Mouse (Mus musculus) left cerebral cortex, adult 18-20 months (tissue): Measurements from ENCODE around the gene Pacsin1. TPM values are rescaled to one million over a fixed set of nuclear protein-coding genes. Genes with fewer than 3 reads are reported as not detected.
A peak's percentile ranks its signal among the peaks of the same experiment; 100 is the strongest.

ENCODE experiments used
- DNase-seq, 2 experiments: peaks; one replicate each; pipeline ENCODE4 v3.0.0; 2021 to 2022; ENCODE audit warnings: low spot score in 2 of 2, mixed read lengths in 1 of 2
- long read RNA-seq, 2 experiments: library from polyadenylated mRNA; stranded (forward); transcript quantifications; one replicate each; pipeline ENCODE4 v2.0.0; 2021
- total RNA-seq, 2 experiments: library from RNA; stranded (reverse); gene quantifications; 2 replicates each; pipeline ENCODE4 v1.2.3; 2021

Pacsin1 gene
- 100 to 1,000 TPM; 429 to 433 TPM for total RNA-seq
- long read RNA-seq, experiment 1, full-length matches to known transcripts: 257 of 377 reads
- long read RNA-seq, experiment 1, partial matches to known transcripts: 101 of 377 reads
- long read RNA-seq, experiment 1, other reads (novel, unspliced or antisense): 19 of 377 reads
- long read RNA-seq, experiment 2, full-length matches to known transcripts: 185 of 274 reads
- long read RNA-seq, experiment 2, partial matches to known transcripts: 22 of 274 reads
- long read RNA-seq, experiment 2, other reads (novel, unspliced or antisense): 67 of 274 reads

GRCm38 (mm10) chr17:27655089-27656010, at the start of gene Pacsin1:
Pacsin1 (plus strand) TSS chr17:27655509.
- DNase-seq: peak; percentile 78 to 87

GRCm38 (mm10) chr17:27609576-27609975, 45.7 kb upstream of the Pacsin1 start:
- DNase-seq: no peak

DNA sequence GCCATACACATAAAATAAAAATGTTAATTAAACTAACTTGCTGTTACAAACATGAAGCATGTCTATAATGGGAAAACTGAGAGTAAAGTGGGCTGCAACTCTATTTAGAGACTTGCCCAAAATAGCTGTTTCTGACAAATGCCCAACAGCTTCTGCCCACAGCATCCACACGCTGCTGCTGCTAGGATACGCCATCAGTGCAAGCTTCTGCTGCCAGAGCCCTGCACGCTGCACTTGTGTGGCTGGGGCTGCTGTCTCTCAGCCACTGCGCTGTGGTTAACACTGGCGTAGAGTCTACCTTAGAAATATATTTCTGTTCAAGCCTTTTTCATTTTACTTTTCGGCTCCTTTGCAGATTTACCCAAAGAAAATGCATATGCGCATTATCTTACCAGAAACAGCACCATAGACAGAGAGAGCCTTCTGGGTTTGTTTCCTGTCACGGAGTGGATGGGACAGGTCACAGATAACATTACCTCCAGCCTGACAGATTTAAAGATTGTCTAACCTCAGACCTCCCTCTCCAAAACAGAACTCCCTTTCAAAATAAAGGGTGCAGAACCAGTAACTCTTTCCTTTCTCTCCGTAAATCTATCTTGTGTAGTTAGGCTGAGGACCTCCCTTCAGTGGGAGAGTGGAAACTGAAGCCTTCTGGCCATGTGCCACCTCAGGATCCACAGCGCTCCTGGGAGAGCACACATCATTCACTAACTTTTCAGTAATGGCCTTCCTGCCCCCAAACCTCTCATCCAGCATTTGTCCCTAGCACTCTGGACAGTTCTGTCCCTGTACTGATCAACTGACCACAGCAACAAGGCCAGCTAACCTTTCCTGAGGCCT, 44.4 kb upstream of the Pacsin1 start:
- DNase-seq: peak; percentile 67 to 81

GRCm38 (mm10) chr17:27611519-27611884, 43.8 kb upstream of the Pacsin1 start:
- no peak for DNase-seq

DNA sequence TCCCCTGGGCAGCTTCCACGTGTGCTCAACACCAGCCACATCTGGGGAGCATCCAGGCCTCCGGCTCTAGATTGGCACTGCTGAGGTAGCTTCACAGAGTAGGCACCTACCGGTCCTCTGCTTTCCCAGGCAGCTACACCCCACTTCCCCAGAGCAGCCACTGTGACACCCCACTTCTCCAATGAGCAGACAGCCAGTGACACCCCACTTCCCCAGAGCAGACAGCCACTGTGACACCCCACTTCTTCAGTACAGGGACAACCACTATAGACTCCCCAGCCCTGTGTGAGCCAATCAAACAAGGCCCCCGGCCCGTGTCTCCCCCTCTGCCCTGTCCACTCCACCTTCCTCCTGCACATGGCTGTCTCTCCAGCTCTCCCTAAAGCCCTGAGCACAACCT, 43.3 kb upstream of the Pacsin1 start:
- DNase-seq: no peak

- no peak for DNase-seq
These were observed 42.3 kb upstream of the Pacsin1 start for GRCm38 (mm10) chr17:27613016-27613415.

GRCm38 (mm10) chr17:27615388-27615787, 39.9 kb upstream of the Pacsin1 start:
- no peak for DNase-seq

DNA sequence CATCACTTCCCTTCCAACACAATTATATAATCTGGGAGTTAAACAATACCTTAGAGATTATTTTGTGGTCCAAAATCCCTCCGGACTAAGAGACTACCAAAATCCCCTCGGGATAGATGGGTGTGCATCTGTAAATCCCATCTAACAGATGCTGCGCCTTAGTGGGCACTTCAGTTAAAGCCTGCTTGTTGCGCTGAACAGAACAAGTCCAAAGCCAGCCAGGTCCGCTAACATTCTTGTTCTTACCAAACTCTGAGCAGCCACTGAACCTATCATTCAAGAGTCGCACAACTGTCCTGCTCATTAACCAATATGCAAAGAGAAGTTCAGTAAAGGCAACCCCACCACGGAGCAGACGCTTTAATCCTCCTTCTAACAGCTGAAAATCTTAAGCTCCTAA, 34.1 kb upstream of the Pacsin1 start:
- DNase-seq: no peak

DNA sequence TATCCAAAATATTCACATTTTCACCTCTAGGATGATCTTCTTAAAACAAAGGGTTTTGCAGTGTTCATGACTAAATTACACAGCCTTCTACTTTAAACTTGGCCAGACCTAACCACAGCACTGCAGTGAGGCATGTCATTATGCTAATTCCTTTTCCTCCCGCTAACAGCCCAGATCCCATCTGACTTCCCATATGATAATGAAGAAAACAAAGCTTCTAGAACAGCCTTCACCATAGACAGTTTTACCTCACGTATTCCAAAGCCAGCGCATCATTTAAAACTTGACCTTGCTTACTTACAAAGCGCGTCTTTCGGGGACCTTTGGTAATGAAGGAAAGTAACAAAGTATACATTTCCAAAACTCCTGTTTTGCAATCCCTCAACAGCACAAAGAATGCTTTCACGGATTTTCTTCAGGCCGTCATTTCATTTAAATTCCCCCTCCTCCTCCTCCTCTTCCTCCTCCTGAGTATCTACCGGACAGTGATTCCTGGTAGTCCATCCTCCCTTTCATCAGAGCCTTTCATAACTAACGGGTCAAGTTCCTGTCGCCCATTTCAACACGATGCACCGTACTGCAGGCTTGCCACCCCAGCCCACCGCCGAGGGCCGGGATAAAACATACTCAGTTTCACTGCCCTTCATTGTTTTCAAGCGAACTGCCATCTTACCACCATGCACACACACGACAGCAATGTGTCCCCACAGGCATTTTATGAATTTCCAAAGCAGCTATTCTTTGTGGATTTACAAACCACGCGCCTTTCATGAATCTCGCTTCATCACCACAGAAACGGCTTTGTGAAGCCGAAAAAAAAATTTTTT, 33.4 kb upstream of the Pacsin1 start:
- DNase-seq: no peak

DNA sequence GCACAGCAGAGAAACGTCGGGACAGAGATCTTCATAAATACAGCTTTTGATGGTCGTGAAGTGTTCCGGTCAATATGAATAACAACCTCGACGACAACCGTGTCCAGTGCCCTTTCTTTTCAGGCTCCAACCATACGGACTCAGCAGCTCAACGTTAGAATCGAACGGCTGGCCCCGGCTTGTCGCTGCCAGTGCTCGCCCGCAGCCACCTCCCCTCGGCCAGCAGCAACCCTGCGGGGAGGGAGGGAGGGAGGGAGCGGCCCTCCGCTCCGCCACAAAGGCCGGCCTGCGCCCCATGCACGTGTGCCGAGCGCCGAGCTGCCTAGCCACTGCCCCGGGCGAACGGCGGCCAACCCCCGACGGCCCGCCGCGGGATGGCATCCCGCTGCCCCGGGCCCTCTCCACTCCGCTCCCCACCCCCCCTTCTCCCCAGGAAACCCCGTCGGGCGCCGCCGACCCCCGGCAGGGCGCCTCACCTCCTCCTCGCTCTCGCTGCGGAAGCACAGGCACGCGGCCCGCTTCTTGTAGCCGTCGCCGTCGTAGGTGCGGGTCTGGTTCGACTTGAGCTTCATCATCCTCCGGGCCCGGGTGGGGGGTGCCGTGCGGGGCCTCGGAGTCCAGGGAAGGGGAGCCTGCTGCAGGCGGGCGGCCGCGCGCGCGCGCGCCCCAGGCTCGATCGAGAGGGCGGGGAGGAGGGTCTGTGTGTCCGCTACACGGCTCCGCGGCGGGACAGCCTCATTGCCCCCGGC, 32.5 kb upstream of the Pacsin1 start:
- DNase-seq: peak in 1 of 2 experiments; percentile 36

- peak; percentile 86 to 91 for DNase-seq
These were observed 31.7 kb upstream of the Pacsin1 start, which contains the start of gene Nudt3 for GRCm38 (mm10) chr17:27623360-27624326. Nudt3 (minus strand) TSS chr17:27623495.

DNA sequence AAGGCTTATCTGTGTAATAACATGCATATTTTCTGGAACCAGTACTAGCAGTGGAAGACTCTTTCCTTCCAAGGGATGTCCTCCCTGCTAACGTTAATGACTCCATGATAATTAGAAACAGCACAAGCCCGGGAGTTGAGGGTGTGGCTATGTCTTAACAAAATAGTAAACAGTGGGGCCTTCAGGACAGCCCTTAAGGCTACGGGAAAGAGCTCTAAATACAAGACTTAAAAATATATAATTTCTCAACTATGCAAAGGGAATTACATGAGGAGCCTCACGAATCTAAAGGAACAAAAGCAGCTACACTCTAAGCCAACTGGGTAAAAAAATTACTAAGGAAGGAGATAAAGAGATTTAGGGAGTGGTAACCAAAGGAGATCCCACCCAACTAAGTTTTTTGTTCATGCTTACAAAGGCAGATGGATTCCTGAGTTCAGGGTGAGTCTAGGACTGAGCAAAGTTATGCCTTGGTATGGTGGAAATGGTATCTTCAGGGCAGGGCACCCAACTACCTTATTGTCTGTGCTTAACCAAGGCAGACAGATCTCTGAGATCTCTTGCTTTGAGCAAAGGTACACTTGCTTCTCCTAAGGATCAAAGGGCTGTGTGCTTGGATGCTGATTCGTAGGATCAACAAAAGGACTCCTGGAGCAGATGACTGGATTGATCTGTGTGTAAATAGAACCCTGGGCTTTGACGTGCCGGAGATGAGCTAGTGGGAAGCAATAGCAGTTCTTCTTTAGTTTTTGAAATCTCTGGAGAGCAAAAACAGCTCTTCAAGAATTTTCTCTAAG, 29.7 kb upstream of the Pacsin1 start:
- DNase-seq: no peak

DNA sequence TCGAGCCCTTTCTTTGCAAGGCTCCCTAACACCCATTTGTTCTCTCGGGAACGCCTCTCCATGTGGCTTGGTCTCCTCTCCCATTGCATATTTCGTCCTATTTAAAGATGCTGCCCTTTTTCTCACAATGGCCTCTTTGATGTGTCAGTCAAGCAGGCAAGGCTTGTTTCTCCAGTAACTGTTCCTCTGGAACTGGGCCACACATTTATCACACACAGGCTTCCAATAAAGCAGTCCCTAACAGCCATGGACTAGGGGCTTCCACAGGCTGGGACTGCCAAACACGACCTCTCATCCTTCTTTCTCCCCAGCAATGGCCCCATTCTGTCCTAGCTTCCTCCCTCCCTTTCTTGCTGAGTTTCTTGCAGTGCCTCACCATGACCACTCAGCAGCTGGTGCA, 28.6 kb upstream of the Pacsin1 start:
- no peak for DNase-seq

- DNase-seq: no peak
These were observed 27.9 kb upstream of the Pacsin1 start for GRCm38 (mm10) chr17:27627451-27627850.

DNA sequence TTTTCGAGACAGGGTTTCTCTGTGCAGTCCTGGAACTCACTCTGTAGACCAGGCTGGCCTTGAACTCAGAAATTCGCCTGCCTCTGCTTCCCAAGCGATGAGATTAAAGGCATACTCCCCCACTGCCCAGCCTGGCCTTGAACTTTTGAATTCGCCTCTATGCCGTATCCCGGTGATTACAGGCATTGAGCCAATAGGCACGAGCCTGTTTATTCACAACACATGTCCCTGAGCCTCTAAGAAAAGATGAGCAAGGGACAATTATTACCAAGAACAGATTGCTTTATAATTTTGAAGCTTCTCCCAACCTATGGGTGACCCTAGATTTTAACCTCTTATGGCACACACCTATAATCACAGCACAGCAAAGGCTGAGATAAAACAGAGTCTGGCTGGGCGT, 26.9 kb upstream of the Pacsin1 start:
- no peak for DNase-seq

- DNase-seq: peak; percentile 88
These were observed 25.9 kb upstream of the Pacsin1 start for GRCm38 (mm10) chr17:27629249-27630020.
